Mouse (Mus musculus) neural tube, embryonic 14.5 days (tissue): ENCODE results near the gene Mapk3. TPM values are rescaled to one million over a fixed set of nuclear protein-coding genes. Genes with fewer than 3 reads are reported as not detected.

Experiments
- ATAC-seq: fragments of 200-750 bp; cut with Nextera tagmentation; 2 replicates; pipeline ENCODE4 v1.8.0; 2017; ENCODE audit warnings: low read depth, mild to moderate bottlenecking, moderate TSS enrichment, moderate library complexity
- H3K27ac ChIP-seq: fragments of 300-500 bp; sonication (generic); 2 replicates; pipeline ENCODE4 v1.5.1; 2014; ENCODE audit warnings: low read depth, mild to moderate bottlenecking, control low read depth, low read length, moderate library complexity, mixed read lengths
- H3K27me3 ChIP-seq: fragments of 300-500 bp; sonication (generic); 2 replicates; pipeline ENCODE4 v1.6.1; 2014; ENCODE audit warnings: low read length; ENCODE audit not compliant: control insufficient read depth, insufficient read depth
- H3K36me3 ChIP-seq: fragments of 300-500 bp; sonication (generic); 2 replicates; pipeline ENCODE4 v1.6.1; 2014; ENCODE audit warnings: low read length, mixed read lengths; ENCODE audit not compliant: control insufficient read depth, insufficient read depth
- H3K4me1 ChIP-seq: fragments of 300-500 bp; sonication (generic); 2 replicates; pipeline ENCODE4 v1.6.1; 2014; ENCODE audit warnings: low read length; ENCODE audit not compliant: control insufficient read depth, insufficient read depth
- H3K4me2 ChIP-seq: fragments of 300-500 bp; sonication (generic); 2 replicates; pipeline ENCODE4 v1.6.1; 2014; ENCODE audit warnings: mild to moderate bottlenecking, low read depth, low read length, control low read depth
- H3K4me3 ChIP-seq: fragments of 300-500 bp; sonication (generic); 2 replicates; pipeline ENCODE4 v1.5.1; 2014; ENCODE audit warnings: low read depth, low read length, control low read depth, mixed read lengths
- H3K9ac ChIP-seq: fragments of 300-500 bp; sonication (generic); replicated peaks from 2 replicates; pipeline ENCODE4 v1.6.1; 2014; ENCODE audit warnings: low read depth, mild to moderate bottlenecking, control low read depth, low read length, mixed read lengths
- H3K9me3 ChIP-seq: fragments of 300-500 bp; sonication (generic); 2 replicates; pipeline ENCODE4 v1.6.1; 2016; ENCODE audit warnings: low read length; ENCODE audit not compliant: control insufficient read depth
- WGBS: fragments of 180-500 bp; shearing (Covaris S2); extraction: QIAGEN DNeasy Blood & Tissue Kit; methylation state at CpG from one replicate; pipeline ENCODE4 v1.1.7; 2014; 5-methylcytosine and 5-hydroxymethylcytosine counted together
- polyA plus RNA-seq: library from polyadenylated mRNA; unstranded; fragments of >200 nt; fragmentation: Nextera tagmentation; extraction: Ambion mirVana; gene quantifications from 2 replicates; pipeline ENCODE4 v1.2.1, GENCODE M21; 2014

Gene Mapk3
- polyA plus RNA-seq, 1 experiment from 2014 or later = 85.9 TPM

DNA sequence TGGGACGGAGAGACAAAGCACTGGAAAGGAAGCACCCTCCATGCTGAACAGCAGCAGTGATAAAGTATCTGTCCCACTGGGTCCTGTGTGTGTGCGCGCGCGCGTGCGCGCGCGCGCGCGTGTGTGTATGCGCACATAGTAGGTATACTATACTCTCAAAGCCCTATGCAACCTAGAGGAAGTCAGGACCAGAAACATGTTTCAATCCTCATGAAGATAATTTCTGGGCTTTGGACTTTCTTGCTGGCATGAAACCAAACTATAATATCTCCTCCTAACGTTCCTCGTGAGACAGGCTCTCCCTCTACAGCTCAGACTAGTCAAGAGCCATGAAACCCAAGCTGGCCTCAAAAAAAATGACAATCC, 41.6 kb downstream of the Mapk3 start:
- WGBS = 95% methylated on average over 16 of the region's 16 CpGs
- peaks cover 19% of the 10 kb centered on the region for H3K4me1 ChIP-seq
- H3K27ac ChIP-seq = no peak overlapping the region
- H3K4me3 ChIP-seq = no peak overlapping the region
- no peak overlapping the region for H3K9ac ChIP-seq
- no peaks in the 10 kb centered on the region for H3K27me3 ChIP-seq
- H3K9me3 ChIP-seq = no peaks in the 10 kb centered on the region
- H3K4me2 ChIP-seq = no peak overlapping the region
- no peak for ATAC-seq
- H3K36me3 ChIP-seq = peaks cover 11% of the 10 kb centered on the region

DNA sequence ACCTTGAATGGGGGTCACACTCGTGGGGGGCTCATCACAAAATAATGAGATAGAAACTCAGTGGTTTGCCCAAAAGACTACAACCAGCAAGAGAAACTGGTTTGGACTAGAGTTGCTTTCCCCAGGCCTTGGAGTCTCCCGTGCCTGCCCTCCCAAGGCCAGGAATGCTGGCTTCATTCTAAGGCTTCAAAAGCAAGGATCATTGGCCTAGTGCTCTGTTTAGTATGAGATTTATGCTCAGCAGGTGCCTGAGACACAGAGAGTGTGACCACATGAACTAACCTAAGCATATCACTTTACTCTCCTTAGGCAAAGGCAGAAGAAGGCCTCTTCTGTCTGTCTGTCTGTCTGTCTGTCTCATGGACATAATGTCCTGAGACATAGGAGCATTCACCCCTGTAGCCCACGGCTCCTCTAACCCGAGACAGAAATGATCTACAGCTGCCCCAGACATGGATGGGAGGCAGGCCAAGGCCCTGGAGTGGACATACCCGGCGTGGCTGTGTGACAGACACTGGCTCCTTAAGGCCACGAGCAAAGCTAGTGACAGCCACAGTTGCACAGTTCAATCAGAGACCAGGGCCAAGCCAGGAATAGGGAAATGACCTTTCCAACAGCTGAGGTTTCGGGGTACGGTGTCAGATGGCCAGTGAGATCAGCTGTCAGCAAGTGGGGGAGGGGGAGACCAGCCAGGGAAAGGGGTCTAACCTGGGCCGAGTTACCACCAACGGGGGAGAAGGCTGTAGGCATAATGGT, 42.9 kb downstream of the Mapk3 start:
- no peak overlapping the region for H3K4me3 ChIP-seq
- no peak for ATAC-seq

DNA sequence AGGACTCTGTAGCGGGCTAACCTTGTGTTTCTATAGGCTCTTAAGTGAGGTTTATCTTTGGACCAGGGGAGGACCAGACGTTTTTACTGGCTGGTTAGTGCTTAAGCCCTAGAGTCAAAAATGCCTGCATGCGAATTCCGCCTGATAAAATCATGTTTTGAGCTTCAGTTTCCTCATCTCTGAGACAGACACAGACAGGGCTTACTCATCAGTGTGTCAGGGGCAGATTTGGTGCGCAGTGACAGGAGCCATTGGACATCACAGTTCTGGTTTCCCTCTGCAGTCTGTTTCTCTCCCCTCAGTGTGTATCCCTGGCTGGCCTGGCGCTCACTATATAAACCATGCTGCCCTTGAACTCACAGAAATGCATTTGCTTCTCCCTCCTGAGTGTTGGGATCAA, 43.8 kb downstream of the Mapk3 start:
- ATAC-seq = no peak

More for the DNA sequence above, 42.9 kb downstream of the Mapk3 start:
- H3K36me3 ChIP-seq = no peaks in the 10 kb centered on the region
- H3K4me2 ChIP-seq = no peak overlapping the region
- WGBS = 83% methylated on average over 11 of the region's 11 CpGs
- H3K9ac ChIP-seq = no peak overlapping the region
- H3K27me3 ChIP-seq = no peaks in the 10 kb centered on the region
- H3K27ac ChIP-seq = no peak overlapping the region
- H3K9me3 ChIP-seq = no peaks in the 10 kb centered on the region
- H3K4me1 ChIP-seq = peaks cover 12% of the 10 kb centered on the region

DNA sequence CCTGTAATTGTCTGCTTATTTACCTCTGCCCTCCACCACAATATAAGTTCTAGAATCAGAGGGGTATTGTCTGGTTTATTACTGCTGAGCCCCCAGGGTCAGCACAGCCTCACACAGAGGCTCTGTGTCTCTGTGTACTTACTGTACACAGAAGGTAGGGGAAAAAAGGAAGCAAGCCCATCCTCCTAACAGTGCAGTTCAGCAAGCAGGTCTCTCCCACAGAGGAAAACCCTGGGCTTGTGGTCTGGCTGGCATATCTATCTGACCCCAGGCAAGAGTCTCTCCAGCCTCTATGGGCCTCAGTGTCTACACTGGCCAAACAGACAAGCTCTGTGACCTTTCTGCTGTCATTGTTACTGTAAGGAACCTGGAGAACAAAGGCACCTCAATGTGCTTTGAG, 44.4 kb downstream of the Mapk3 start:
- Histone ChIP-seq H3K27me3 (no peaks in the 10 kb centered on the region), H3K9ac (no peak overlapping the region), H3K9me3 (no peaks in the 10 kb centered on the region), H3K27ac (no peak overlapping the region), H3K4me1 (peaks cover 11% of the 10 kb centered on the region; the same call in 1 of the 2 replicates), H3K4me2 (no peak overlapping the region), H3K4me3 (no peak overlapping the region), H3K36me3 (no peaks in the 10 kb centered on the region)
- ATAC-seq = no peak

More for the DNA sequence above, 43.8 kb downstream of the Mapk3 start:
- Histone ChIP-seq H3K9me3 (no peaks in the 10 kb centered on the region), H3K27ac (no peak overlapping the region), H3K27me3 (no peaks in the 10 kb centered on the region), H3K4me3 (no peak overlapping the region), H3K4me2 (no peak overlapping the region), H3K4me1 (peaks cover 8% of the 10 kb centered on the region; the same call in 1 of the 2 replicates), H3K36me3 (no peaks in the 10 kb centered on the region), H3K9ac (no peak overlapping the region)
- WGBS = 91% methylated on average over 6 of the region's 6 CpGs

DNA sequence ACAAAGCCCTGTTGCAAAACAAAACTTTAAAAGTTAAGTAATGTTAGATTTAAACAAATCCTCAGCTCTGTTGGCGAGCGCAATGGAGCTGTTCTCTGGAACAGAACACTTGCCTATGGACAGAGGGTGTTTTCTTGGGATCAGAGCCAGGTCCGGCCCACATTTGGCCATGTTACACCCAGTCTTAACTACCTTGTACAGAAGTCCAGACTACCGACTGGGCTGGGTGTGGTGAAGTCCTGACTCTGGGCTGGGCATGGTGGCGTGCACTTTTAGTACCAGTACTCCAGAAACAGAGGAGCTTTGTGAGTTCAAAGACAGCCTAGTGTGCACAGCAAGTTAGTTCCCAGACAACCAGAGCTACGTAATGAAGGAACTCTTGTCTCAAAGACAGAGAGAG, 47.6 kb downstream of the Mapk3 start:
- H3K36me3 ChIP-seq = no peaks in the 10 kb centered on the region
- peaks cover 8% of the 10 kb centered on the region; the same call in 1 of the 2 replicates for H3K4me1 ChIP-seq
- no peaks in the 10 kb centered on the region for H3K9me3 ChIP-seq
- no peak overlapping the region for H3K27ac ChIP-seq
- no peak overlapping the region for H3K4me3 ChIP-seq
- H3K9ac ChIP-seq = no peak overlapping the region
- no peak overlapping the region for H3K4me2 ChIP-seq
- no peak for ATAC-seq
- WGBS = 90% methylated on average over 6 of the region's 6 CpGs
- H3K27me3 ChIP-seq = no peaks in the 10 kb centered on the region

DNA sequence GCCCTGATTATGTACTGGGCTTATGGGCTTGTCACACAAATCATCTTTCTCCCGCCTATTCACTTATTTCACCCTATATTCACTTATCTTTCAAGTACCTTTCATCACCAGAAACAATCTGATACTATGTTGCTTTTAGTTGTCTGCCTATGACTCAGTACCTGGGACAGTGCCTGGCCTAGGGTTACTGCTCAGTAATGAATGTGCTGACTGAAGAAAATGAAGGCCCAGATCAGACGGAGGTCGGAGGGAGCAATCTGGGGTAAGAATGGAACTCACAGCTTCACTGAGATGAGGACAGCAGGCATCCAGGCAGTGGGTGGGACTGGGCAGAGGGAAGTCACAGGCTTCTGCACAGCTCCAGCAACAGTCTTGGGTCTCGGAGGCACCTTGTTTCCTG, 48.0 kb downstream of the Mapk3 start:
- H3K27me3 ChIP-seq = no peaks in the 10 kb centered on the region
- no peak for ATAC-seq
- no peak overlapping the region for H3K4me2 ChIP-seq
- H3K27ac ChIP-seq = no peak overlapping the region
- H3K4me3 ChIP-seq = no peak overlapping the region
- H3K9me3 ChIP-seq = no peaks in the 10 kb centered on the region
- no peaks in the 10 kb centered on the region for H3K36me3 ChIP-seq
- no peak overlapping the region for H3K9ac ChIP-seq
- 73% methylated on average over 4 of the region's 4 CpGs for WGBS
- H3K4me1 ChIP-seq = peaks cover 8% of the 10 kb centered on the region; the same call in 1 of the 2 replicates

DNA sequence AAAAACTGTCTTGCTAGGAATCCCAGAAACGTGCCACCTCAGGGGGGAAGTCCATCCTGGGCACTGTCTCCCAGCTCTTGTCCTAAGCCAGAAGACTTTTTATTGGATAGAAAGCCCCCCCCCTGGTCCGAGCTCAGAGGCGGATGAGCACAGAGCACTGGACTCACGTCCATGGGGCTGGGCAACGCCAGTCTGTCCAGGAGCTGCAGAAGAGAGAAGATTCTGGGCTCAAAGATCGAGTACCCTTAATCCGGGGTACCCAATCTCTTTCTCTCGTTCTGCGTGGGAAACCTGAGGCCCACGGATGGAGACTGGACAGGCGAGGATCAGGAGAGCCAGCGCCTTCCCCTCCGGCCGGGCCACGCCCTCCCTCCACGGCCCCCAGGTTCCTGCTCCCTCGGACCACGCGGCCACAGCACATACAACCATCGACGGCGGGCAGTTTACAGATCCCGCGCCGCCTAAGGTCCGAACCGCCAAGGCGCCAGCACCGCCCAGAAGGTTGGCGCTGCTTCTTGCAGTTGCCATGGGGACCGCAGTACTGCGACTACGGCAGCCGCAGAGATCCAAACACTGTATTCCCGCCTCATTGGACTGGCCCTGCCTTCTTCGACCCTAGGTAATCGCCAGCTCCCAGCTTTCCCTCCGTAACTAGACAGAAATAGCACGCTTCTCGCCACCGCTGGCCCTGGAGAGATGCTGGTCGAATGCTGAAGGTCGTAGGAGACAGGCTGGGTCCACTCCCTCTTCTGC, 49.5 kb downstream of the Mapk3 start:
- Histone ChIP-seq H3K4me3 (peak overlapping the region; percentile 55), H3K36me3 (no peaks in the 10 kb centered on the region), H3K4me1 (peaks cover 8% of the 10 kb centered on the region; the same call in 1 of the 2 replicates), H3K9ac (peak overlapping the region; percentile 60), H3K27ac (0 out of 2 replicates have a peak overlapping the region, but pooled peaks have one; percentile 29), H3K9me3 (no peaks in the 10 kb centered on the region), H3K4me2 (peak overlapping the region; percentile 72), H3K27me3 (no peaks in the 10 kb centered on the region)
- under 1% methylated on average over 43 of the region's 43 CpGs for WGBS
- ATAC-seq = peak; percentile 96

DNA sequence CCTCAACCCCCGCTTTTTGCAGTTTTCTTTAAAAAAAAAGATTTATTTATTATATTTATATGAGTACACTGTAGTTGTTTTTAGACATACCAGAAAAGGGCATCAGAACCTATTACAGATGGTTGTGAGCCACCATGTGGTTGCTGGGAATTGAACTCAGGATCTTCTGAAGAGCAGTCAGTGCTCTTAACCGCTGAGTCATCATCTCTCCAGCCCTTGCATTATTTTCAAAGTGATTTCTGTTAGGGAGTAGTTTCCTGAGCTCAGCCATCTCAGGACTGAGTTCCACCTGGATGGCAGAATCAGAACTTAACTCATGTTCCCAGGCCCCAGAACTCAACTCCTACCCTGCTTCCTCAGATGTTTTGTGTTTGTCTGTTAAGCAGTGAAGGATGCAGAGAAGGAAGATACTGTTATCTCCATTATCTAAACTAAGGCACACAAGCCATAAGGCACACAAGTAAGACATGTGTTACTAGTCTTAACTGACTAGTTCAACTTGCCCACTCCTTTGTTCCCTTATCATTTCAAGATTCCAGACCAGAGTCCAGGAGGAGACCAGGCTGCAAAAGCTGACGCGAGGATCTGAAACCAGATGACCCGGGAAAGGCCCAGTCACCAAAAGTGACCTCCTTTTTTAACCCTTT, 50.4 kb downstream of the Mapk3 start:
- Histone ChIP-seq H3K36me3 (no peaks in the 10 kb centered on the region), H3K27me3 (no peaks in the 10 kb centered on the region), H3K4me1 (peaks cover 8% of the 10 kb centered on the region; the same call in 1 of the 2 replicates), H3K4me3 (no peak overlapping the region; the same call in 1 of the 2 replicates), H3K9ac (no peak overlapping the region), H3K4me2 (no peak overlapping the region; the same call in 1 of the 2 replicates), H3K27ac (no peak overlapping the region), H3K9me3 (no peaks in the 10 kb centered on the region)
- 70% methylated on average over 5 of the region's 5 CpGs for WGBS
- ATAC-seq = no peak
